Mouse (Mus musculus): ENCODE measurements around the gene 4933428G20Rik. TPM values are rescaled to one million over a fixed set of nuclear protein-coding genes. Genes with fewer than 3 reads are reported as not detected.

Gene 4933428G20Rik
- polyA plus RNA-seq (2015; fragmentation: Nextera tagmentation; extraction: Ambion mirVana), result 0.61 and 0.96 TPM in 2 replicates

GRCm38 (mm10) chr11:97499865-97500719, at the start of gene 4933428G20Rik:
4933428G20Rik (minus strand) TSS chr11:97500340.

Other genes with a start within 250 kb of the 4933428G20Rik start
- 49.6 and 55.4 TPM in 2 replicates for gene Npepps, start 219.7 kb downstream of the 4933428G20Rik start, polyA plus RNA-seq (2015; fragmentation: Nextera tagmentation; extraction: Ambion mirVana)
- 22.3 and 23.7 TPM in 2 replicates for gene Mrpl45, start 184.6 kb downstream of the 4933428G20Rik start, polyA plus RNA-seq (2015; fragmentation: Nextera tagmentation; extraction: Ambion mirVana)
- gene Gpr179, start 148.3 kb downstream of the 4933428G20Rik start, polyA plus RNA-seq (2015; fragmentation: Nextera tagmentation; extraction: Ambion mirVana), result 0.17 and 0.18 TPM in 2 replicates
- gene Socs7, start 137.8 kb downstream of the 4933428G20Rik start, polyA plus RNA-seq (2015; fragmentation: Nextera tagmentation; extraction: Ambion mirVana), result 1.3 and 1.4 TPM in 2 replicates
- gene Arhgap23, start 84.8 kb downstream of the 4933428G20Rik start, polyA plus RNA-seq (2015; fragmentation: Nextera tagmentation; extraction: Ambion mirVana), result 7.8 and 8.1 TPM in 2 replicates
- 0.07 TPM in 1 of 2 replicates, not detected in the other for gene Srcin1, start 75.8 kb upstream of the 4933428G20Rik start, polyA plus RNA-seq (2015; fragmentation: Nextera tagmentation; extraction: Ambion mirVana)
- gene Epop, start 129.4 kb upstream of the 4933428G20Rik start, polyA plus RNA-seq (2015; fragmentation: Nextera tagmentation; extraction: Ambion mirVana), result 0.53 and 0.85 TPM in 2 replicates
- 0.77 and 0.80 TPM in 2 replicates for gene Mllt6, start 163.1 kb upstream of the 4933428G20Rik start, polyA plus RNA-seq (2015; fragmentation: Nextera tagmentation; extraction: Ambion mirVana)
- 50.3 and 54.7 TPM in 2 replicates for gene Cisd3, start 185.5 kb upstream of the 4933428G20Rik start, polyA plus RNA-seq (2015; fragmentation: Nextera tagmentation; extraction: Ambion mirVana)
- gene Pcgf2, start 200.2 kb upstream of the 4933428G20Rik start, polyA plus RNA-seq (2015; fragmentation: Nextera tagmentation; extraction: Ambion mirVana), result 5.4 and 7.4 TPM in 2 replicates
- gene Psmb3, start 203.1 kb upstream of the 4933428G20Rik start, polyA plus RNA-seq (2015; fragmentation: Nextera tagmentation; extraction: Ambion mirVana), result 367 and 421 TPM in 2 replicates
- 1.1 and 1.6 TPM in 2 replicates for gene Pip4k2b, start 244.4 kb upstream of the 4933428G20Rik start, polyA plus RNA-seq (2015; fragmentation: Nextera tagmentation; extraction: Ambion mirVana)